Mouse (Mus musculus): ENCODE measurements around the gene Actl10.

Gene Actl10

GRCm38 (mm10) chr2:154583906-154584872 is 32.6 kb downstream of the Actl10 start:
- no peak for DNase-seq (ENCODE audit: low spot score)

- no peak for DNase-seq (ENCODE audit: low spot score)
These were observed 33.5 kb downstream of the Actl10 start for GRCm38 (mm10) chr2:154584931-154585601.

GRCm38 (mm10) chr2:154586405-154586804 is 34.8 kb downstream of the Actl10 start:
- DNase-seq (ENCODE audit: low spot score) = no peak

GRCm38 (mm10) chr2:154589051-154589450 is 37.5 kb downstream of the Actl10 start:
- no peak for DNase-seq (ENCODE audit: low spot score)

GRCm38 (mm10) chr2:154591239-154591638 is 39.7 kb downstream of the Actl10 start:
- no peak for DNase-seq (ENCODE audit: low spot score)

- no peak for DNase-seq (ENCODE audit: low spot score)
These were observed 41.4 kb downstream of the Actl10 start for GRCm38 (mm10) chr2:154593025-154593424.

- DNase-seq (ENCODE audit: low spot score) = no peak
These were observed 44.2 kb downstream of the Actl10 start for GRCm38 (mm10) chr2:154595775-154596174.

GRCm38 (mm10) chr2:154597399-154597798 is 45.8 kb downstream of the Actl10 start:
- DNase-seq (ENCODE audit: low spot score) = no peak

- no peak for DNase-seq (ENCODE audit: low spot score)
These were observed 49.0 kb downstream of the Actl10 start for GRCm38 (mm10) chr2:154600586-154600985.

GRCm38 (mm10) chr2:154601324-154601723 is 49.7 kb downstream of the Actl10 start:
- no peak for DNase-seq (ENCODE audit: low spot score)
